9 mouse cellular contexts compared by ENCODE assay signal in genomic region chr10:122183025-122183424, GRCm38 (mm10).
DNase-seq lines count a peak whose midpoint lies in the region; ATAC-seq and TF ChIP-seq lines count a peak whose summit lies in the region.
"Had no signal": no experiment of that assay in that cellular context is flagged by ENCODE, and none has a peak within 500 bp of the region (broad histone marks: within the 10 kb centered on the region; RNA-seq: fewer than 3 reads in every experiment).

No protein-coding gene starts in this region.

- DNase-seq in left cerebral cortex, adult 18-20 months (ENCODE audit: low spot score in 2 of 2), result peak; percentile 42 to 51
- DNase-seq in left cerebral cortex, adult 11 months (ENCODE audit: low spot score), result no peak
- no peak for DNase-seq in Patski (ENCODE audit: low read depth, low spot score)
- DNase-seq in adrenal gland, postnatal 36 days, result peak; percentile 47 to 67
- peak; percentile 36 to 61 for DNase-seq in kidney, postnatal 25 days
- peak; percentile 11 for DNase-seq in retina, postnatal 1 day
- no peak for DNase-seq in c-Kit-positive CD71-positive TER-119-positive erythroid progenitor cells, embryonic 14.5 days (ENCODE audit: low spot score)
- DNase-seq in cerebellum, adult 11-12 months, result no peak

- peak; percentile 55 for TF ChIP-seq CTCF in Patski (IDR thresholded peaks at IDR 0.05)

- in situ Hi-C loops in Patski (cut with MboI; ENCODE audit: low pct_unique_long_range_greater_than_20kb), result no loop called here

- POLR2A ChIA-PET in Patski (lab: Charles Lee), result interaction anchor here (0.7 kb wide), 1 partner anchor 247 kb away, joined by 4 read pairs; no protein-coding TSS in a partner anchor

- CTCF ChIA-PET in Patski (lab: Charles Lee), result interaction anchor here (0.7 to 1.8 kb wide), 6 partner anchors 16 to 360 kb away, joined by 3 to 7 read pairs (median 4); no protein-coding TSS in a partner anchor

- no peak for ATAC-seq in Patski

- H3K27me3 ChIP-seq in Patski, result peaks cover 6% of the 10 kb centered on the region
- H3K27me3 ChIP-seq: midbrain, embryonic 12.5 days had no signal

Comparison
In these comparisons a context has a peak if more than half of its experiments do, and no peak if none do; other contexts are left out.
1. DNase-seq: peak in left cerebral cortex, adult 18-20 months (2 of 2), adrenal gland, postnatal 36 days (2 of 2), kidney, postnatal 25 days (2 of 2) and retina, postnatal 1 day (single experiment); none in left cerebral cortex, adult 11 months (single experiment), Patski (single experiment), c-Kit-positive CD71-positive TER-119-positive erythroid progenitor cells, embryonic 14.5 days (single experiment) and cerebellum, adult 11-12 months (single experiment).